Mouse (Mus musculus) heart, postnatal 0 days (tissue): ENCODE measurements at regions not wholly inside any gene's neighbourhood (a gene's known extent, or its start where the extent isn't known, plus 50 kb on each side); places are given as distances from the start of the nearest gene placed in this dataset.
"Not testable (repeated sequence)": the region's sequence is repeated elsewhere in the genome, so short reads cannot be mapped to it uniquely, and the experiment has no call there.

Source experiments
- ATAC-seq: fragments of 200-750 bp; cut with Nextera tagmentation; 2 replicates; pipeline ENCODE4 v1.8.0; 2017; ENCODE audit warnings: low read depth, moderate number of reproducible peaks, moderate library complexity; ENCODE audit not compliant: insufficient read depth
- DNase-seq: peaks from one replicate; pipeline ENCODE4 v3.0.0-alpha.2; 2016; ENCODE audit warnings: low spot score
- H3K27ac ChIP-seq: fragments of 300-500 bp; sonication (generic); 2 replicates; pipeline ENCODE4 v1.5.1; 2014; ENCODE audit warnings: low read depth, mild to moderate bottlenecking
- H3K27me3 ChIP-seq: fragments of 300-500 bp; sonication (generic); 2 replicates; pipeline ENCODE4 v1.6.1; 2014; ENCODE audit warnings: low read length, mixed read lengths; ENCODE audit not compliant: control insufficient read depth, insufficient read depth
- H3K36me3 ChIP-seq: fragments of 300-500 bp; sonication (generic); replicated peaks from 2 replicates; pipeline ENCODE4 v1.6.1; 2014; ENCODE audit warnings: low read length, mixed read lengths; ENCODE audit not compliant: control insufficient read depth, insufficient read depth
- H3K4me1 ChIP-seq: fragments of 300-500 bp; sonication (generic); 2 replicates; pipeline ENCODE4 v1.6.1; 2014; ENCODE audit warnings: antibody characterized with exemption; ENCODE audit not compliant: control insufficient read depth, insufficient read depth
- H3K4me2 ChIP-seq: fragments of 300-500 bp; sonication (generic); 2 replicates; pipeline ENCODE4 v1.6.1; 2014; ENCODE audit warnings: low read depth, mild to moderate bottlenecking, low read length, moderate library complexity
- H3K4me3 ChIP-seq: fragments of 300-500 bp; sonication (generic); 2 replicates; pipeline ENCODE4 v1.5.1; 2014; ENCODE audit warnings: low read depth, low read length
- H3K9ac ChIP-seq: fragments of 300-500 bp; sonication (generic); replicated peaks from 2 replicates; pipeline ENCODE4 v1.6.1; 2014; ENCODE audit warnings: low read depth, low read length, mixed read lengths
- H3K9me3 ChIP-seq: fragments of 300-500 bp; sonication (generic); replicated peaks from 2 replicates; pipeline ENCODE4 v1.6.1; 2016; ENCODE audit warnings: low read length; ENCODE audit not compliant: control insufficient read depth
- CTCF ChIP-seq: IDR thresholded peaks from 2 replicates; pipeline ENCODE4 v1.5.1; 2016; ENCODE audit warnings: antibody characterized with exemption, control low read depth, low read depth
- EP300 ChIP-seq: IDR thresholded peaks from 2 replicates; pipeline ENCODE4 v1.6.1; 2016; ENCODE audit warnings: antibody characterized with exemption, low read depth
- WGBS: fragments of 180-500 bp; shearing (Covaris S2); extraction: QIAGEN DNeasy Blood & Tissue Kit; methylation state at CpG from one replicate; pipeline ENCODE4 v1.1.7; 2014; 5-methylcytosine and 5-hydroxymethylcytosine counted together

- H3K36me3 ChIP-seq, result no peaks in the 10 kb centered on the region
- TF ChIP-seq EP300, result no peak
- no peak for TF ChIP-seq CTCF
- no peak for DNase-seq
- H3K27me3 ChIP-seq, result no peaks in the 10 kb centered on the region
- H3K9ac ChIP-seq, result no peak overlapping the region
- no peak for ATAC-seq
- H3K4me3 ChIP-seq, result no peak overlapping the region
- no peak overlapping the region for H3K4me2 ChIP-seq
- no peaks in the 10 kb centered on the region for H3K4me1 ChIP-seq
- WGBS, result 80% methylated on average over 27 of the region's 27 CpGs
- H3K27ac ChIP-seq, result no peak overlapping the region
- no peaks in the 10 kb centered on the region for H3K9me3 ChIP-seq
Observed at GRCm38 (mm10) chr3:149074658-149075487, 84.5 kb upstream of the Adgrl2 start.

- Histone ChIP-seq H3K4me2 (no peak overlapping the region), H3K27me3 (no peaks in the 10 kb centered on the region), H3K9ac (no peak overlapping the region), H3K9me3 (no peaks in the 10 kb centered on the region), H3K4me1 (no peaks in the 10 kb centered on the region), H3K4me3 (no peak overlapping the region), H3K36me3 (no peaks in the 10 kb centered on the region), H3K27ac (no peak overlapping the region)
- TF ChIP-seq EP300 (no peak), CTCF (no peak)
- DNase-seq, result no peak
- WGBS, result 44% methylated on average over 7 of the region's 7 CpGs
- no peak for ATAC-seq
Observed at GRCm38 (mm10) chr3:149070201-149070600, 79.8 kb upstream of the Adgrl2 start.

- H3K4me2 ChIP-seq, result no peak overlapping the region
- no peaks in the 10 kb centered on the region for H3K27me3 ChIP-seq
- no peaks in the 10 kb centered on the region for H3K36me3 ChIP-seq
- no peak overlapping the region for H3K9ac ChIP-seq
- H3K4me3 ChIP-seq, result no peak overlapping the region
- WGBS, result 87% methylated on average over 9 of the region's 9 CpGs
- ATAC-seq, result no peak
- DNase-seq, result no peak
- no peak overlapping the region for H3K27ac ChIP-seq
- no peaks in the 10 kb centered on the region for H3K9me3 ChIP-seq
- no peaks in the 10 kb centered on the region for H3K4me1 ChIP-seq
- no peak for TF ChIP-seq CTCF
- no peak for TF ChIP-seq EP300
Observed at GRCm38 (mm10) chr3:149069436-149069835, 79.1 kb upstream of the Adgrl2 start.

GRCm38 (mm10) chr3:149068821-149069220 is 78.5 kb upstream of the Adgrl2 start:
- no peak overlapping the region for H3K9ac ChIP-seq
- H3K36me3 ChIP-seq, result no peaks in the 10 kb centered on the region
- no peaks in the 10 kb centered on the region for H3K27me3 ChIP-seq
- TF ChIP-seq CTCF, result no peak
- TF ChIP-seq EP300, result no peak
- H3K27ac ChIP-seq, result no peak overlapping the region
- H3K4me1 ChIP-seq, result no peaks in the 10 kb centered on the region
- no peak overlapping the region for H3K4me2 ChIP-seq
- H3K9me3 ChIP-seq, result no peaks in the 10 kb centered on the region
- no peak overlapping the region for H3K4me3 ChIP-seq
- DNase-seq (no peak), ATAC-seq (no peak)
- 86% methylated on average over 7 of the region's 7 CpGs for WGBS

- no peaks in the 10 kb centered on the region for H3K36me3 ChIP-seq
- H3K27ac ChIP-seq, result no peak overlapping the region
- ATAC-seq (no peak), DNase-seq (no peak)
- H3K27me3 ChIP-seq, result no peaks in the 10 kb centered on the region
- H3K9me3 ChIP-seq, result no peaks in the 10 kb centered on the region
- H3K4me2 ChIP-seq, result no peak overlapping the region
- WGBS, result 79% methylated on average over 7 of the region's 7 CpGs
- H3K4me1 ChIP-seq, result no peaks in the 10 kb centered on the region
- no peak overlapping the region for H3K9ac ChIP-seq
- H3K4me3 ChIP-seq, result no peak overlapping the region
- TF ChIP-seq EP300, result no peak
Observed at GRCm38 (mm10) chr3:149067758-149068157, 77.4 kb upstream of the Adgrl2 start.

GRCm38 (mm10) chr3:149055077-149055476 is 64.7 kb upstream of the Adgrl2 start:
- DNase-seq (no peak), ATAC-seq (no peak)
- Histone ChIP-seq H3K27me3 (no peaks in the 10 kb centered on the region), H3K36me3 (no peaks in the 10 kb centered on the region), H3K27ac (no peak overlapping the region), H3K4me3 (no peak overlapping the region), H3K4me2 (no peak overlapping the region), H3K4me1 (no peaks in the 10 kb centered on the region), H3K9ac (no peak overlapping the region), H3K9me3 (no peaks in the 10 kb centered on the region)
- TF ChIP-seq EP300, result no peak
- TF ChIP-seq CTCF, result no peak
- WGBS, result 68% methylated on average over 12 of the region's 12 CpGs

- not testable (repeated sequence) for ATAC-seq, H3K9me3 ChIP-seq, H3K4me3 ChIP-seq, H3K27ac ChIP-seq, H3K36me3 ChIP-seq, DNase-seq, H3K9ac ChIP-seq, H3K27me3 ChIP-seq, H3K4me1 ChIP-seq, H3K4me2 ChIP-seq
- WGBS, result 93% methylated on average over 1 of the region's 1 CpGs
Observed at GRCm38 (mm10) chr3:149052295-149052902, 62.0 kb upstream of the Adgrl2 start.
